Mouse (Mus musculus) embryonic fibroblast, embryonic 13.5 days (primary cell): ENCODE measurements around the gene Gm28051. TPM values are rescaled to one million over a fixed set of nuclear protein-coding genes. Genes with fewer than 3 reads are reported as not detected.
A peak's percentile ranks its signal among the peaks of the same experiment; 100 is the strongest.

Source experiments
- H3K27ac ChIP-seq: 2 replicates; pipeline ENCODE4 v1.5.1; 2012; ENCODE audit warnings: low read length, control low read depth, inconsistent platforms; ENCODE audit not compliant: insufficient read depth
- H3K4me1 ChIP-seq: 2 replicates; pipeline ENCODE4 v1.6.1; 2011; ENCODE audit warnings: low read length; ENCODE audit not compliant: control insufficient read depth, insufficient read depth
- H3K4me3 ChIP-seq: 2 replicates; pipeline ENCODE4 v1.5.1; 2011; ENCODE audit warnings: mild to moderate bottlenecking, control low read depth, low read length; ENCODE audit not compliant: insufficient read depth
- CTCF ChIP-seq: IDR thresholded peaks from 2 replicates; pipeline ENCODE4 v1.5.1; 2011; ENCODE audit warnings: mild to moderate bottlenecking, control low read depth, low read length, moderate library complexity, borderline replicate concordance; ENCODE audit not compliant: insufficient read depth
- POLR2A ChIP-seq: IDR thresholded peaks from 2 replicates; pipeline ENCODE4 v1.6.1; 2011; ENCODE audit warnings: low read depth, mild to moderate bottlenecking, control low read depth, low read length, moderate library complexity
- polyA plus RNA-seq: library from polyadenylated mRNA; stranded (reverse); fragments of >200 nt; gene quantifications from 2 replicates; pipeline ENCODE4 v1.2.4, GENCODE M21; 2011; ENCODE audit warnings: low read depth; ENCODE audit not compliant: missing spikeins, insufficient read length

The Gm28051 gene
- polyA plus RNA-seq, 1 experiment: not detected

DNA sequence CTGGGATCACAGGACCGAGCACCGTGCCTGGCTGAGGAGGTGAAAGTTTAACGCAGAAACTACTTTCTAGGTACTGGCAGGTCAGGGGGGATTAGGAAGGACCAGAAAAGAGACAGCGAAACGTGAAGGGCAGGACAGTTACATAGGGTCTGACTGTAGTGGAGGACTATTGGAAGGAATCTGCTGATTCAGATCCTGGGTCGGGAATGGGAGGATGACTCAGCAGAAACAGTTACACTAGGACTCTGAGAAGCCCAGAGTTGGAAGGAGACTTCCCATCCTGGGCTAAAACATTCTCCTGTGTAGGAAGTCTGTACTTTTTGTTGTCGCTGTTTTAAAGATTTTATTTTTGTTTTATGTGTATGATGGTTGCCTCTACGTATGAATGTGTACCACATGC lies 14.0 kb upstream of the Gm28051 start:
- TF ChIP-seq POLR2A (no peak), CTCF (no peak)
- Histone ChIP-seq H3K4me1 (no peaks in the 10 kb centered on the region), H3K27ac (no peak overlapping the region), H3K4me3 (no peak overlapping the region)

DNA sequence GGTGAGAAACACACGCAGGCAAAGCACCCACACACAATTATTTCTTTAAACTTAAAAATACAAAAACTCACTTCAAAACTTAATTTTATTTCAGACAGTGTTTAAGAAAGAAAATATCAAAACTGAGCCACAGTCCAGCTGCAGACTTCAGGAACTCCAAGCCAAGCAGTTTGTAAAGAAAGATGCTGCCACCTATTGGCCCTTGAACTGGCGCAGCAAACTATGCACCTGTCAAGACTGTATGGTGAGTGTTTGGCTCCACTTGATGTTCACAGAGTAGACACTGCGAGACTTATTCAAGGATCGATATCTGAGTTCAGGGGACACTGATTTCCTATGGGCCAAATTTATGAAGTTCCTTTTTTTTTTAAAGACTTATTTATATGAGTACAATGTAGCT lies 11.4 kb upstream of the Gm28051 start:
- H3K4me3 ChIP-seq: no peak overlapping the region
- H3K4me1 ChIP-seq: peaks cover 3% of the 10 kb centered on the region; the same call in 1 of the 2 replicates
- TF ChIP-seq POLR2A: no peak
- no peak for TF ChIP-seq CTCF
- no peak overlapping the region for H3K27ac ChIP-seq

DNA sequence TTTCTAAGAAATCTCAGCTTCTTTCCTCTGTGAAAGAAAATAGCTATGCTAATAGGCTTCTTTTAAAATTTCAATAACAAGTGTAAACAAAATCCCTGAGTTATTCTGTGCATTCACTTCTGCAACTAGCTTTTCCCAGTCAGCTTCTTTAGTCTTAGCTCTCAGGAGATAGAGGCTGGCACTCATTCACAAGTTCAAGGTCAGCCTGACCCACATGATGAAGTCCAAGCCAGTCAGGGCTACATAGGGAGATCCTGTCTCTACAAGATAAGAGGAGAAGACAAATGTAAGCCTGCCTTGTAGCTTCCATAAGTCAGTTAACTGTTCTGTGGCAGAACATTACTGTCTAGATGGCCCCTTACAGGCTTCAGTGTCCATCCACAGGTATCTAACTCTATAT lies 6.1 kb upstream of the Gm28051 start:
- Histone ChIP-seq H3K4me1 (peaks cover 3% of the 10 kb centered on the region; the same call in 1 of the 2 replicates), H3K27ac (no peak overlapping the region), H3K4me3 (no peak overlapping the region)
- TF ChIP-seq CTCF (no peak), POLR2A (no peak)

DNA sequence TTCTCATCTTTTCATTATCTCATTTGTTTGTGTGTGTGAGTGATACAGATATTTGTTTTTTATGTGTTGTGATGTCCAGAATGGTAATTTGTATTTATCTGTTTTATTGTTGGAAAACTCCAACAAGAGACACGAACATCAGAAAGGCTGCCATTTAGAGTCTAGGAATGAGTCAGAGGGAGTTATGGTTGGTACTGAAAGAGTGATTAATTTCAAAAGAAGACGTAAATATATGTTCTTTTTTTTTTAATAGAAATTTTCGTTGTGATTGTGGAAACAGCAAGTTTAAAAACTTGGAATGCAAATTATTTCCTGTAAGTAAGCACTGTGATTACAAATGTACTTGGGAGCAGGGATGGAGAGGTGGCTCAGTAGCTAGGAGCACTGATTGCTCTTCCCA lies 4.1 kb upstream of the Gm28051 start:
- H3K27ac ChIP-seq: no peak overlapping the region
- peaks cover 3% of the 10 kb centered on the region; the same call in 1 of the 2 replicates for H3K4me1 ChIP-seq
- no peak overlapping the region for H3K4me3 ChIP-seq
- TF ChIP-seq CTCF: no peak
- no peak for TF ChIP-seq POLR2A

DNA sequence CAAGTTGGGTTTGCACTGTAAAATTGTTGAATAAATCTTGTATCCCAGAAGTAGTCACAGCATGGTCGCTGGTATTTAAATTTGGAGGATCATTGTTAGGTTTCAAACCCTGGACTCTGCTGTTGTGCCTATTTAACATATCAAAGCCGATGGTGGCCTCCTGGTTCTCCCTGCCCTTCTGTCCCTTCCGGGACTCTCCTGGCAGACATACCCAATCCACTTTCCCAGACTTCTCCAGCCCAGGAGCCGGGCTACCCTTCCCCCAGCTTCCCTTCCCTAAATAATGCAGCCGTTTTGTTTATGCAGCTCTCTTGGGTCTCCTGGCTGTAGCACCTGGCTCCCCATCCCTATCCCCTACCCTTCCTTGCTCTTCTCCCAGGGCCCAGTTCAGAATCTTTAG lies 1.4 kb upstream of the Gm28051 start:
- TF ChIP-seq CTCF (no peak), POLR2A (no peak)
- H3K27ac ChIP-seq: peak overlapping the region; percentile 15; the same call in 1 of the 2 replicates
- H3K4me1 ChIP-seq: no peaks in the 10 kb centered on the region
- peak overlapping the region; percentile 93 for H3K4me3 ChIP-seq

DNA sequence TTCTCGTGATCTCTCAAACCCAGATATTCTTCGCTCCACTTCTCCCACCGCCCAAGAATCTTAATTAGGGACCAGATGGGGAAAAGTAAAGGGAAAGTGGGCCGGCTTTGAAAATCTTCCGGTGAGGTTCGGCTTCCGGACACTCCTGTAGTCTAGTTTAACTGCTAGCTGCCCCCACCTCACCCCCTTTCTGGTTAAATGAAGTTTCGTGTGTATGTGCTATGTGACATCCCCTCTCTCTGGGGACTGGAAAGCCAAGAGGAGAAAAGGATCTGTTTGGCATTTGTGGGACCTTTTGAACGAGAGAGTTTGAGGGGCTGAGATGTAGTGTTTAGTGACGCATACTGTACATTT lies 815 bp upstream of the Gm28051 start, which contains the start of gene Gm20604:
Gene Gm20604, minus strand, starts transcription at position 270 of the 354 bp plus-strand sequence.
- Histone ChIP-seq H3K4me1 (no peaks in the 10 kb centered on the region), H3K4me3 (peak within 1 kb of the TSS; percentile 93), H3K27ac (peak within 1 kb of the TSS; percentile 69)
- TF ChIP-seq POLR2A: no peak
- no peak for TF ChIP-seq CTCF

DNA sequence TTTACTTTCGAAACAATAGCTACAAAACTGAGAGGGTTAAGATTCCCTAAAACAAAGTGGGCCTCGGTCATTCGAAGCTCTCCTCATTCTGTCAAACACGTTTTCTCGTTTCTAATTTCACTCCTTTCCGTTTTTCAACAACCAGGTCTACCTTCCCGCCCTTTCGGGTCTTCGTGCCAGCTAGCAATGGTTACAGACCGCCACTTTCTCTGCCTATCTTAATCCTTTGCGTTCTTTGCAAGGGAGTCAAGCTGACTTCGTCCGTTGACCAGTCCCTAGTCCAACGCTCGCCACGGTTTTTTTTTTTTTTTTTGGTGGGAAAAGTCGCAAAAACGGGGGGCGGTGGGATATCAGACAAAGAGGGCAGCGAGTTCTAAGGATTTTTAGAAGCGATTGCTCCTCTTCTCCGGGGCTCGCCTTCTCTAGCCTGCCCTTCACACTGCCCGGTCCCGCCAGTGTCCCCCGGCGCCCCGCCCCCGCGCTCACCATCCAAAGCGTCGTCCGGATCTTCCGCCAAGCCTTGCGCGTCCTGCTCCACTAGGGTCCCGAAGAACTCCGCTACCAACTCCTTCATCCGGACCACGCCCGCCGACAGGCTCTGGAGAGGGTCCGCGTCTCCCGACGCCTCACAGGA lies 393 bp downstream of the Gm28051 start:
- peak overlapping the region; percentile 69 for H3K27ac ChIP-seq
- TF ChIP-seq CTCF: no peak

DNA sequence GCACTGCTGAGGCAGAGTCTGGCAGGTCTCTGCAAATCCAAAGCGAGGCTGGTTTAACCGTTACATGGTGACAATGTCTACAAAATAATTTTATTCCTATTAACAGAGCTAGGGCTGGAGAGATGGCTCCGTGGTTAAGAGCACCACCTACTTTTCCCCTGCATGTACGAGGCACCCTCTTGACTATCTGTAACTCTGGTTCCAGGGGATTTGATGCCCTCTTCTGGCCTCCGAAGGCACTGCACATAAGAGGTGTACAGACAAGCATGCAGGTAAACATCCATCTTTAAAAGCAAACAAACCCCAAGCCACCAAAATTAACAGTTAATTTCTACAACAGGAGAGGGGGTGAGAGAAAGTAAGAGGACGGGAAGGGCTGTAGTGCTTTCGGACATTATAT lies 1.3 kb downstream of the Gm28051 start:
- Histone ChIP-seq H3K4me1 (no peaks in the 10 kb centered on the region), H3K4me3 (peak overlapping the region; percentile 73), H3K27ac (no peak overlapping the region)
- TF ChIP-seq CTCF (no peak), POLR2A (no peak)

More for the DNA sequence above, 393 bp downstream of the Gm28051 start:
- Histone ChIP-seq H3K4me1 (no peaks in the 10 kb centered on the region), H3K4me3 (peak overlapping the region; percentile 73)

DNA sequence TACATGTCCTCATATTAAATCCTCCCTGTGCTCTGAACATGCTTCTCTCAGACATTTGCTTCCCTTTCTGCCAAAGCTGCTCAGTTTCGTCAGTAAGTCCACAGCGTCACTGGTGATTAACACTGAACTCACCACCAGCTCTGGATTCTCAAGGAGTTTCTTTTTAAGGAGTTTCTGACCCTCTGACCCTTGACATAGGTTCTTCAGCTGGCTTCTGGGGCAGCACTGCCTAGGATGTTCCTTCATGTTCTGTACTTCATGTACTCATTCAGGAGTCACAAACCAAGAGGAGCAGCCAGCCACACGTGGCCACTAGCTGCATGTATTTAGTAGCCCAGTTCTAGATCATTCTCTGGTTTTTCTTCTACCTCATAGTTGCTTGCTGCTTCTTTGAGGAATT lies 9.3 kb downstream of the Gm28051 start:
- no peak for TF ChIP-seq POLR2A
- TF ChIP-seq CTCF: no peak
- no peak overlapping the region for H3K4me3 ChIP-seq
- H3K4me1 ChIP-seq: peaks cover 5% of the 10 kb centered on the region; the same call in 1 of the 2 replicates
- no peak overlapping the region for H3K27ac ChIP-seq

DNA sequence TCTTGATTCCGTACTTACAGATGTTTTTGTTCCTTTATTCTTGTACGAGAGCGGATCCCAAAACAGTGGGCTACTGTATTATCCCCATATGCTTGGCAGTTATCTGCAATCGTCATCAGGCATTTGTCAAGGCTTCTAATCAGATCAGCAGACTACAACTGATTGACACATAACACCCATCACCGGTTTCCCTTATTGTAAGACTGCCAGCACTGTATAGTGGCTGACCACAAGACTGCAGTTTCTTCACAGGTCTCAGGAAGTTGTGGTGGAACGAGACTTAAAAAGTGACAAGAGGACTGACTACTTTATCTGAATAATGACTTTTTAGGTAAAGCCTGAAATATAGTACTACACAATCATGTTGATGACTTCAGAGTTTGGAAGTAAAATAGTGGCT lies 12.7 kb downstream of the Gm28051 start:
- peaks cover 5% of the 10 kb centered on the region; the same call in 1 of the 2 replicates for H3K4me1 ChIP-seq
- H3K27ac ChIP-seq: no peak overlapping the region
- no peak for TF ChIP-seq CTCF
- no peak for TF ChIP-seq POLR2A
- peak overlapping the region; percentile 51 for H3K4me3 ChIP-seq
